Mouse (Mus musculus): Measurements from ENCODE around the gene Trio. TPM values are rescaled to one million over a fixed set of nuclear protein-coding genes. Genes with fewer than 3 reads are reported as not detected.
"Not testable (repeated sequence)": the region's sequence is repeated elsewhere in the genome, so short reads cannot be mapped to it uniquely, and the experiment has no call there.

The Trio gene
- polyA plus RNA-seq, 1 experiment, result 23.8 TPM

DNA sequence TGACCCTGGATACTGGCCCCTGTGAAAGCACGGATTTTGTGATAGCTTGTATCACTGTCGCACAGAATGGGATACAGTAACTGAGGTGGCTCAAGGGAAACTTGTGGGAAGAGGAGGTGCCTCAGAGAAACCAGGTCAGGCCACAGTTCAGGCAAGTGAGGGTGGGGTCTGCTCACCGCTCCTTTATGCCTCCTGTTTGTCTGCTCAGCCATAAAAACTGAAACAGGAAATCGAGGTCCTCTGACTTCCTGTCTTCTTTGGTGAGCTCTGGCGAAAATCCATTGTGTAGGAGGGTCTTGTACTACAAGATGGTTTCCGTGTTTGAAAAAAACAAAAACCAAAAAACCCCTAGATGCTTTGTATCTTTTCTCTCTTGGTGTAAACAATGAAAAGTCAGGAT, 301.4 kb downstream of the Trio start:
- no peaks in the 10 kb centered on the region for H3K36me3 ChIP-seq (ENCODE audit: control insufficient read depth, insufficient read depth, low read length)
- WGBS, result 20% methylated on average over 6 of the region's 6 CpGs
- H3K27ac ChIP-seq (ENCODE audit: insufficient read depth, low read length), result peak overlapping the region; percentile 59
- H3K27me3 ChIP-seq (ENCODE audit: control insufficient read depth, insufficient read depth, low read length), result no peaks in the 10 kb centered on the region
- no peak for DNase-seq (ENCODE audit: low read depth in 1 of 2, low spot score in 2 of 2)
- H3K4me3 ChIP-seq (ENCODE audit: extremely low read depth, insufficient read depth, insufficient read length), result no peak overlapping the region
- peaks cover 20% of the 10 kb centered on the region; the same call in 1 of the 2 replicates for H3K4me1 ChIP-seq (ENCODE audit: control insufficient read depth, insufficient read depth, insufficient read length)
- TF ChIP-seq CTCF (IDR thresholded peaks at IDR 0.05; ENCODE audit: extremely low read depth, insufficient read depth, insufficient read length, insufficient replicate concordance) (no peak), POLR2A (IDR thresholded peaks at IDR 0.05; ENCODE audit: low read depth, low read length) (no peak)

DNA sequence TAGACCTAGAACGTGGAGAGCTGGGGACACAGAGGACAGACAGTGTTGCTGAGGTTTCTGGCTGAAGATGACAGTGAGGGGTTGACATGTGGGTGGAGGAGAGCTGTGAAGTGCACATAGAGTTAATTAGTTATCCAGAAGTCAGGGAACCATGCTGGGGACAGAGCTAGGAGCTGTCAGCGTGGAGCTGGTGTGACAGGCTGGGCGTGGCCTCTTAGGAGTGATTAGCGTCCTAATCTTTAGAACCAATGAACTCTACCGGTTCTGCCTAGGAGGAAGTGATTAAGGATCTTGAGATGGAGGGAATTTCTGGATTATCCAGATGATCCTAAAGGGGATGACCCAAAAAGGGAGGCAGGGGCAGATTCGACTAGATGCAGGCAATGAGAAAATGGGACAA, 301.9 kb downstream of the Trio start:
- no peaks in the 10 kb centered on the region for H3K36me3 ChIP-seq (ENCODE audit: control insufficient read depth, insufficient read depth, low read length)
- peak overlapping the region; percentile 39 for H3K27ac ChIP-seq (ENCODE audit: insufficient read depth, low read length)
- WGBS, result 67% methylated on average over 6 of the region's 6 CpGs
- no peak overlapping the region for H3K4me3 ChIP-seq (ENCODE audit: extremely low read depth, insufficient read depth, insufficient read length)
- peaks cover 20% of the 10 kb centered on the region; the same call in 1 of the 2 replicates for H3K4me1 ChIP-seq (ENCODE audit: control insufficient read depth, insufficient read depth, insufficient read length)
- H3K27me3 ChIP-seq (ENCODE audit: control insufficient read depth, insufficient read depth, low read length), result no peaks in the 10 kb centered on the region
- no peak for TF ChIP-seq POLR2A (IDR thresholded peaks at IDR 0.05; ENCODE audit: low read depth, low read length)
- no peak for TF ChIP-seq CTCF (IDR thresholded peaks at IDR 0.05; ENCODE audit: extremely low read depth, insufficient read depth, insufficient read length, insufficient replicate concordance)
- no peak for DNase-seq (ENCODE audit: low read depth in 1 of 2, low spot score in 2 of 2)

DNA sequence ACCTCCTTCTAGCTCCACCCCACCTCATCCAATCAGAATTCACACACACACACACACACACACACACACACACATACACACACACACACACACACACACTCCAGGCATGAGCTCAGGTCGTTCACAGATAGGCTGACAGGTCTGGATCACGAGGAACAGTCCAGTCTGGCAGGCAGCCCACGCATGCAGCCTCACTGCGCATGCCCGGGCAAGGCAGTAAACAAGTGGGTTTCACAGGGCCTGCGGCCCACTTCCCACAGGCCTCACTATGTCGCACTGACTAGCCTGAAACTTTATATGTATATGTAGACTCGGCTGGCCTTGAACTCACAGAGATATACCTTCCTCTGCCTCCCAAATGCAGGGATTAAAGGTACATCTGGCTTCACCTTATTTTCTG, 305.4 kb downstream of the Trio start:
- 84% methylated on average over 8 of the region's 8 CpGs for WGBS
- not testable (repeated sequence) for H3K27me3 ChIP-seq (ENCODE audit: control insufficient read depth, insufficient read depth, low read length); H3K27ac ChIP-seq (ENCODE audit: insufficient read depth, low read length); DNase-seq (ENCODE audit: low read depth in 1 of 2, low spot score in 2 of 2); H3K4me3 ChIP-seq (ENCODE audit: extremely low read depth, insufficient read depth, insufficient read length); H3K36me3 ChIP-seq (ENCODE audit: control insufficient read depth, insufficient read depth, low read length)
- H3K4me1 ChIP-seq (ENCODE audit: control insufficient read depth, insufficient read depth, insufficient read length), result peaks cover 11% of the 10 kb centered on the region; the same call in 1 of the 2 replicates

DNA sequence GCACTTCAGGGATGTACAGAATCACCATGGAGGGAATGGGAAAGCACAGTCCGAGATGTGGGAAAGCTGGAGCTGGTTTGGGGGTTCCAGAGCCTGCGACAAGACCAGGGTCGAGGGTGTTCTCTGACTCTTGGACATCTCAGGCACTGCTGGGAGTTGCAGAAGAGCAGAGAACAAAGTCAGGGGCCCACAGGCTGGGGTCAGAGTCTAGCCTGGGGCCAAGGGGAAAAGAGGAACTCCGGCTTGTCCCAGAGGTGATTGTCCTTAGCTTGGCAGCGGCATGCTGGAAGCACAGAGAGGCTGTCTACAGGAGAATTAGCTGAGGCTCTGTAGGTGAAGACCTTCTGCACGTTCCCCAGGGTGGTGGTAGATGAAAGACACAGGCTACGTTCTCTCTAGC, 307.0 kb downstream of the Trio start:
- peaks cover 2% of the 10 kb centered on the region; the same call in 1 of the 2 replicates for H3K4me1 ChIP-seq (ENCODE audit: control insufficient read depth, insufficient read depth, insufficient read length)
- H3K36me3 ChIP-seq (ENCODE audit: control insufficient read depth, insufficient read depth, low read length), result no peaks in the 10 kb centered on the region
- no peak overlapping the region for H3K27ac ChIP-seq (ENCODE audit: insufficient read depth, low read length)
- no peak for TF ChIP-seq POLR2A (IDR thresholded peaks at IDR 0.05; ENCODE audit: low read depth, low read length)
- no peak for TF ChIP-seq CTCF (IDR thresholded peaks at IDR 0.05; ENCODE audit: extremely low read depth, insufficient read depth, insufficient read length, insufficient replicate concordance)
- 83% methylated on average over 7 of the region's 7 CpGs for WGBS
- no peaks in the 10 kb centered on the region for H3K27me3 ChIP-seq (ENCODE audit: control insufficient read depth, insufficient read depth, low read length)
- H3K4me3 ChIP-seq (ENCODE audit: extremely low read depth, insufficient read depth, insufficient read length), result no peak overlapping the region
- DNase-seq (ENCODE audit: low read depth in 1 of 2, low spot score in 2 of 2), result no peak

DNA sequence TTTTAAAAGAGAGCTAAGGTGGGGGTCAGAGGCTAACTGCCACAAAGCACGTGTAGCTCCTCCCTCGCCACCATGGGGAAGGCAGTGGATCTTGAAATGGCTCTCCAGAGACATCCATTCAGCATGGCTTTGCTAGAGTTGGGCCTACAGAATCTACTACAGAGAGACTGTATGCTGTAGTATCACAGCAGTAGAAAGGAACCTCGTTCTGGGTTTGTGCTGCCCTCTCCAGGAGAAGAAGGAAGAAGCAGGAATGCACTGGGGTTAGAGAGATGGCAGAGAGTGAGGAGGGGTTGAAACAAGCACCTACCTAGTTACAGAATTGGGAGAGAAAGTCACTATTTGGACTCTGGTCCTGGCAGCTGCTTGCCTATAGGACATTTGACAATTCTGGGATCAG, 310.3 kb downstream of the Trio start:
- no peaks in the 10 kb centered on the region for H3K27me3 ChIP-seq (ENCODE audit: control insufficient read depth, insufficient read depth, low read length)
- H3K27ac ChIP-seq (ENCODE audit: insufficient read depth, low read length), result no peak overlapping the region
- no peak overlapping the region for H3K4me3 ChIP-seq (ENCODE audit: extremely low read depth, insufficient read depth, insufficient read length)
- H3K4me1 ChIP-seq (ENCODE audit: control insufficient read depth, insufficient read depth, insufficient read length), result no peaks in the 10 kb centered on the region
- WGBS, result 22% methylated on average over 3 of the region's 3 CpGs
- DNase-seq (ENCODE audit: low read depth in 1 of 2, low spot score in 2 of 2), result peak; percentile 35 to 59
- H3K36me3 ChIP-seq (ENCODE audit: control insufficient read depth, insufficient read depth, low read length), result no peaks in the 10 kb centered on the region
- peak; percentile 48; the same call in 1 of the 2 replicates for TF ChIP-seq CTCF (IDR thresholded peaks at IDR 0.05; ENCODE audit: extremely low read depth, insufficient read depth, insufficient read length, insufficient replicate concordance)
- TF ChIP-seq POLR2A (IDR thresholded peaks at IDR 0.05; ENCODE audit: low read depth, low read length), result no peak

DNA sequence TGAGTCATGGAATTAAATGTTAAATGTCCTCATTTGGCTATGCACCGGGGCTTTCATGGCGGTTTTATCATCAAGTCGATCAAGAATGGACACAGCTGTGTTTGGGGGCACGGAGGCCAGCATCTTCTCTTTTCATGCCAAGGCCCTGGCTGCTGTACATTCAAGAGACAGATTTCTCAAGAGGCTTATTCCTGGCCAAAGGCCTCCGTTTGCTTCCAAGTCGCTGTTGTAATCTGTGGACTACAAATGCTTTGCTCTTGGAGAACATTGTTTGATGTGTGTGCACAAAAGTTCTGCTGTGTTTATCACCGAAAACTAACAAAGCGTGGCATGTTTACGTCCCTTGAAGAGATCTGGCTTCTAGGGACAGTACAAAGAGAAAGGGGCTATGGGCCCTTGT, 314.9 kb downstream of the Trio start:
- no peaks in the 10 kb centered on the region for H3K27me3 ChIP-seq (ENCODE audit: control insufficient read depth, insufficient read depth, low read length)
- DNase-seq (ENCODE audit: low read depth in 1 of 2, low spot score in 2 of 2), result no peak
- no peak overlapping the region for H3K27ac ChIP-seq (ENCODE audit: insufficient read depth, low read length)
- H3K36me3 ChIP-seq (ENCODE audit: control insufficient read depth, insufficient read depth, low read length), result no peaks in the 10 kb centered on the region
- H3K4me3 ChIP-seq (ENCODE audit: extremely low read depth, insufficient read depth, insufficient read length), result no peak overlapping the region
- no peak for TF ChIP-seq CTCF (IDR thresholded peaks at IDR 0.05; ENCODE audit: extremely low read depth, insufficient read depth, insufficient read length, insufficient replicate concordance)
- TF ChIP-seq POLR2A (IDR thresholded peaks at IDR 0.05; ENCODE audit: low read depth, low read length), result no peak
- WGBS, result 90% methylated on average over 9 of the region's 9 CpGs
- peaks cover 7% of the 10 kb centered on the region; the same call in 1 of the 2 replicates for H3K4me1 ChIP-seq (ENCODE audit: control insufficient read depth, insufficient read depth, insufficient read length)

DNA sequence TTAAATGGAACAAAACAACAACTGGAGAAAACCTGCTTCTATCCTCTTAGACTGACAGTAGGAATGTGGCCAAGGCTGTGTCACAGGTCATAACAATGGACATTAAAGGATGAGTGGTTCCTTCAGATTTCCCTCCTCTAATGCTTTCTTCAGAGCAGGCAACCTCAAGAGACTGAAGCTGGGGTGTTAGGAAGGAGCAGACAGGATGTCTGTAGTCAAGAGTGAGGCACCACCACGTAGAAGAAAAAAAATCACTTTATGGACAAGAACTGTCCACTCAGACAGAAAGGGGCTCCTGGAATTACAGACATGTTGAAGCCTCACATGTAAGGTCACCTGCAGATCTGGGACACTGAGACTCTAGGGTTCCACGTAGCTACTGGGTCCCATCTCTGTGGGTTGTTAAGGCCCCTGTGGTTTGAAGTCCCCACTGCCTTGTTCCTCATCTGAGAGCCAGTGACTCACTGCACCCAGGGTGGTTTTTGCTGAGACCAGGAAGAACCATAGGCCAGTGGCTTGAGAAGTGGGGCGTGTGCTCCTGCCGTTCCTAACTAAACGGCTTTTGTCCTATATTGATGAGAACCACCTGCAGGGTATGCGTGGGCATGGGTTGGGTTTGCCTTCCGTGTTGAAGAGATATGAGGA, 316.6 kb downstream of the Trio start:
- TF ChIP-seq POLR2A (IDR thresholded peaks at IDR 0.05; ENCODE audit: low read depth, low read length) (no peak), CTCF (IDR thresholded peaks at IDR 0.05; ENCODE audit: extremely low read depth, insufficient read depth, insufficient read length, insufficient replicate concordance) (no peak)
- H3K4me1 ChIP-seq (ENCODE audit: control insufficient read depth, insufficient read depth, insufficient read length), result peaks cover 7% of the 10 kb centered on the region; the same call in 1 of the 2 replicates
- no peak for DNase-seq (ENCODE audit: low read depth in 1 of 2, low spot score in 2 of 2)
- peak overlapping the region; percentile 28; the same call in 1 of the 2 replicates for H3K27ac ChIP-seq (ENCODE audit: insufficient read depth, low read length)
- no peaks in the 10 kb centered on the region for H3K27me3 ChIP-seq (ENCODE audit: control insufficient read depth, insufficient read depth, low read length)
- H3K36me3 ChIP-seq (ENCODE audit: control insufficient read depth, insufficient read depth, low read length), result no peaks in the 10 kb centered on the region
- H3K4me3 ChIP-seq (ENCODE audit: extremely low read depth, insufficient read depth, insufficient read length), result no peak overlapping the region
- 30% methylated on average over 7 of the region's 7 CpGs for WGBS
